Mouse (Mus musculus): ENCODE results near the gene Snx32.

DNA sequence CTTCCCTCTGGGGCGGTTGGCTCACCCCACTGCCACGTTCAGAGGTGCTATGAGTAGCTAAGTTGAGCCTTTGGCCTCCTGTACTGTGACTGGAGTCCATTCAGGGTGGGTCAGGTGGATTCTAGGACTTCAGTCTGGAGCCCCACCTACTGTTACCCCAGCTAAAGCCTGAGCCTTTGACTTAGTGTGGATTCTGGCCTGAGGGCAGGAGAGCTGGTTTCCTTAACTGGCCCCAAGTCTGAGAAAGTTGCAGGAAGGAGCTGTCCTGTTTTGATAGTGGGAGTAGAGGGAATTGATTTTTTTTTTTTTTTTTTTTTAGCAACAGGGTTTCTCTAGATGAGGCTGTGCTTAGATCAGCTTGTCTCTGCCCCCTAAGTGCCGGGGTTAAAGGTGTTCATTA lies 16.0 kb downstream of the Snx32 start:
- TF ChIP-seq GATA1 (IDR thresholded peaks at IDR 0.05; ENCODE audit: low read length): no peak
- TF ChIP-seq TAL1 (IDR thresholded peaks at IDR 0.05; ENCODE audit: low read length): no peak
